Mouse (Mus musculus) cortical plate, adult 2 months (tissue): ENCODE measurements around the gene Hps6.

Experiments used
- CTCF ChIP-seq: fragments of 200-500 bp; IDR thresholded peaks from 2 replicates; pipeline ENCODE4 v1.5.1; 2011; ENCODE audit warnings: mild to moderate bottlenecking, control low read depth, low read length; ENCODE audit not compliant: insufficient read depth; ENCODE audit errors: extremely low read depth
- POLR2A ChIP-seq: fragments of 200-500 bp; IDR thresholded peaks from 2 replicates; pipeline ENCODE4 v1.6.1; 2011; ENCODE audit warnings: mild to moderate bottlenecking, low read length, control low read depth; ENCODE audit not compliant: insufficient read depth; ENCODE audit errors: extremely low read depth

GRCm38 (mm10) chr19:46029652-46030051 is 26.3 kb downstream of the Hps6 start:
- TF ChIP-seq CTCF (no peak), POLR2A (no peak)
